Mouse (Mus musculus) liver, postnatal 0 days (tissue): ENCODE data around the gene Gucy2c.

Source experiments
- CTCF ChIP-seq: sonication (generic); IDR thresholded peaks from 2 replicates; pipeline ENCODE4 v1.5.1; 2016; ENCODE audit warnings: antibody characterized with exemption, low read depth
- EP300 ChIP-seq: IDR thresholded peaks from 2 replicates; pipeline ENCODE4 v1.6.1; 2016; ENCODE audit warnings: antibody characterized with exemption, low read depth, mild to moderate bottlenecking

GRCm38 (mm10) chr6:136804705-136805408 is 23.3 kb upstream of the Gucy2c start:
- TF ChIP-seq EP300 (no peak), CTCF (no peak)
